Mouse (Mus musculus) layer of hippocampus, postnatal 36 days (tissue): ENCODE data around the gene Dbi. TPM values are rescaled to one million over a fixed set of nuclear protein-coding genes. Genes with fewer than 3 reads are reported as not detected.

Experiments
- DNase-seq, 2 experiments: peaks; one replicate each; pipeline ENCODE4 v3.0.0; 2022
- total RNA-seq, 2 experiments: library from RNA; stranded (reverse); gene quantifications; 2 replicates each; pipeline ENCODE4 v1.2.3; 2021

Gene Dbi
- total RNA-seq, 2 experiments from 2014 or later: 379 to 403 TPM

GRCm38 (mm10) chr1:120083921-120084517, 36.9 kb downstream of the Dbi start:
- DNase-seq: no peak

GRCm38 (mm10) chr1:120082957-120083585, 37.8 kb downstream of the Dbi start:
- no peak for DNase-seq

- no peak for DNase-seq
These were observed 40.2 kb downstream of the Dbi start for GRCm38 (mm10) chr1:120080632-120081031.

GRCm38 (mm10) chr1:120077746-120078410, 43.0 kb downstream of the Dbi start:
- DNase-seq: no peak

GRCm38 (mm10) chr1:120075507-120075906, 45.4 kb downstream of the Dbi start:
- no peak for DNase-seq

- no peak for DNase-seq
These were observed 45.9 kb downstream of the Dbi start for GRCm38 (mm10) chr1:120074931-120075330.

GRCm38 (mm10) chr1:120074307-120074702, 46.6 kb downstream of the Dbi start:
- no peak for DNase-seq

GRCm38 (mm10) chr1:120073519-120074306, 47.2 kb downstream of the Dbi start, which contains the start of gene Tmem37:
Tmem37 (minus strand) TSS chr1:120074074.
- peak in 1 of 2 experiments; percentile 25 for DNase-seq

GRCm38 (mm10) chr1:120072900-120073299, 48.0 kb downstream of the Dbi start:
- DNase-seq: no peak

- no peak for DNase-seq
These were observed 49.7 kb downstream of the Dbi start for GRCm38 (mm10) chr1:120071133-120071532.

GRCm38 (mm10) chr1:120070168-120070567, 50.7 kb downstream of the Dbi start:
- no peak for DNase-seq

- no peak for DNase-seq
These were observed 51.8 kb downstream of the Dbi start for GRCm38 (mm10) chr1:120069120-120069519.

GRCm38 (mm10) chr1:120066625-120067024, 54.3 kb downstream of the Dbi start:
- DNase-seq: no peak

- DNase-seq: no peak
These were observed 54.7 kb downstream of the Dbi start for GRCm38 (mm10) chr1:120066159-120066558.

- DNase-seq: no peak
These were observed 56.7 kb downstream of the Dbi start for GRCm38 (mm10) chr1:120064036-120064682.

Other genes with a start within 250 kb of the Dbi start
- 1 to 10 TPM; 6.6 to 8.3 TPM for gene Tmem177, start 207.9 kb downstream of the Dbi start, total RNA-seq
- under 1 TPM; 0.20 to 0.68 TPM for gene Cfap221, start 123.8 kb downstream of the Dbi start, total RNA-seq
- 1 to 10 TPM in 1 of 2 experiments, under 1 TPM in 1; 1.00 to 1.6 TPM for gene Sctr, start 114.2 kb downstream of the Dbi start, total RNA-seq
- 1 to 10 TPM in 1 of 2 experiments, under 1 TPM in 1; 0.58 to 1.1 TPM for gene Tmem37, start 47.0 kb downstream of the Dbi start, total RNA-seq
- 1 to 10 TPM; 6.0 to 8.6 TPM for gene 3110009E18Rik, start 109 bp upstream of the Dbi start, total RNA-seq
- gene Steap3, start 151.6 kb upstream of the Dbi start, total RNA-seq: 1 to 10 TPM; 7.1 to 7.2 TPM
- 10 to 100 TPM; 81.1 to 88.7 TPM for gene C1ql2, start 219.5 kb upstream of the Dbi start, total RNA-seq